Mouse (Mus musculus) testis, adult 2 months (tissue): ENCODE results near the gene Rrm1.
"Not testable (repeated sequence)": the region's sequence is repeated elsewhere in the genome, so short reads cannot be mapped to it uniquely, and the experiment has no call there.

Source experiments
- CTCF ChIP-seq: fragments of 200-500 bp; IDR thresholded peaks from 2 replicates; pipeline ENCODE4 v1.5.1; 2012; ENCODE audit warnings: low read depth, mild to moderate bottlenecking, inconsistent platforms, low read length, moderate library complexity; ENCODE audit not compliant: control insufficient read depth, insufficient read depth, insufficient replicate concordance
- POLR2A ChIP-seq: fragments of 200-500 bp; IDR thresholded peaks from 2 replicates; pipeline ENCODE4 v1.6.1; 2012; ENCODE audit warnings: low read depth, mild to moderate bottlenecking, inconsistent platforms, low read length, moderate library complexity; ENCODE audit not compliant: control insufficient read depth

DNA sequence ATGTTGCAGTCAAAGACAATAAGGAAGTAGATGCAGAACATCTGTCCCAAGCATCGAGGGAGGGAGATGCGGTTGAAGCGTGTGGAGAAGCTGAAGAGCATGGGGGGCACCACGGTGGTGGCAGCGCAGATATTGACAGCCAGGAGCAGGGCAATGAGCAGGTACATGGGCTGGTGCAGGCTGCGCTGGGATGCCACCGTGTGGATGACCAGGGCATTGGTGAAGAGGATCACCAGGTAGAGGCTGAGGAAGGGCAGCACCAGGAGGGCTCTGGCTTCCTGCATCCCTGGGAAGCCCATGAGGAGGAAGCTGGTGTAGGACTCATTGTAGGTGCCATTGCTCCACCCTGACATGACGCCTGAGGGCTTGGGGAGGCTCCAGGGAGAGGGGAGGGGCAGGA, 43.3 kb downstream of the Rrm1 start:
- not testable (repeated sequence) for TF ChIP-seq CTCF, POLR2A
